Mouse (Mus musculus): ENCODE measurements around the gene Ntrk1.

Gene Ntrk1

DNA sequence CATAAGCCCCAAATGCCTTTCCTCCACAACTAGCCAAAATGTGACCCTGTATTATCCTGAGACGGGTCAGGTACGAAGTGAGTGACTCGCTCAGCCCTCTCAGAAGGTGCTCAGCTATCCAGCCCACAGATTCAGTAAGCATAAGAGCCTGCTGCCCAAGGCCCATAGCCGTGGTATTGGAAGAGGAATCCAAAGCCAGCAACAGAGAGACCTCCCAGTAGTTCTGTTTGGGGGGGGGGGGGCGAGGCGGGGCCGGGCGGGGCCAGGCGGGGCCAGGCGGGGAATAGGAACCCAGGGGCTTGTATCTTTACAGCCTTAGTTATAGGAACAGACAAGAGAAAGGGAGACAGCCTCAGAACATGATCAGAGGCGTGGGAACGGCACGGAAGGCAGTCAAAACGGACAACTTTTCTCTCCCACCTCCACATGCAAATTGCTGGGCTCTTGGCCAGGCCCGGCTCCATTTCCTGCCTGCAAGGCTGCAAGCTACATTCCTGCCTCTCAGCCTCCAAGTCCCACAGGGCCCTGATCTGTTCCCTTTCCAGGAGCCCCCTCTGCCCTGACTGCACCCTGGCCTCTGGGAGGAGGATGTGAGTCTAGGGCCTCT lies 31.2 kb downstream of the Ntrk1 start:
- in situ Hi-C loops (cut with MboI; ENCODE audit: low pct_unique_long_range_greater_than_20kb in 1 of 2, low sequenced_read_pairs in 2 of 2, unreplicated experiment in 1 of 2) = no loop called here

- in situ Hi-C loops (cut with MboI; ENCODE audit: low pct_unique_long_range_greater_than_20kb in 1 of 2, low sequenced_read_pairs in 2 of 2, unreplicated experiment in 1 of 2) = no loop called here
Measured at GRCm38 (mm10) chr3:87763202-87763601, 31.8 kb downstream of the Ntrk1 start.

DNA sequence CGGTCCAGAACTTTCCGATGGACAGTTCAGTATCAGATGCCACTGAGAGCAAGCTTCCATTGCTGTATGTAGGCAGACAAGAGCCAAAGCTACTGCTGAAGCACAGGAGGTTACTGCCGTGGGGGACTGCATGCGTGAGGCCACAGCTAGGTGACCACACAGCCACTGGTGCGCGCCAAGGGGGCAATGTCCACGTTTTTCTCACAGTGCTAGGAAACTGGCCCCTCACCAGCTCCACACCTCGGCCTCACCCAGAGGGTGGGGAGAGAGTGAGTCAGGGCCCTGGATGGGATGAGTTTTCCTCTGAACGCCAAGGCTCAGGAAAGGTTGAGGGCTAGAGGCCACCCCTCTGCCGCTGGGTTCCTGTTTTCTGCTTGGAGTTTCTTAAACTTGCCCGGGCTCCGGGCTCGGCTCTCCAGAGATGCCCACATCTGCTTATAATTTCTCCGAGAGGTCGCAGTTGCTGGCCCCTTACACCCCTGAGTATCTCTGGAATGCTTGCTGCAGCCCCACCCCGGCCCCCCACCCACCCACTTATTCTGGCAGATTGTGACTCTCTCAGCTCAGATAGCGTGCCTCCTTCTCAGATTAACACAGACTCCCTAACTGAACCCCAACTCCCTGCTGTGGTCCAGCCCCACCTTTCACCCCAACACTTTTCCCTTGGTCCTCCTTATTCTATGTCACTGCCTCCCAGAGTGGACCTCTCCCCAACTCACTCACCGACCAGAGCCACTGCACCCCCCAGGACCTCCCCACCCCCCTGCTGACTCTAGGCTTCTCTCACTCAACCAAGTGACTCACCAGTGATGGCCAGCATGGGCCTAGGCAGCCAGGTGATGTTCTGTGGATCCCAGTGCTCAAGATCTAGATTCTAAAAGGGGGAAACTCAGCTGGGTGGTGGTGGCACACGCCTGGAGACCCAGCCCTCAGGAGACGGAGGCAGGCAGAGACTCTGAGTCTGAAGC lies 33.3 kb downstream of the Ntrk1 start:
- in situ Hi-C loops (cut with MboI; ENCODE audit: low pct_unique_long_range_greater_than_20kb in 1 of 2, low sequenced_read_pairs in 2 of 2, unreplicated experiment in 1 of 2) = no loop called here

- in situ Hi-C loops (cut with MboI; ENCODE audit: low pct_unique_long_range_greater_than_20kb in 1 of 2, low sequenced_read_pairs in 2 of 2, unreplicated experiment in 1 of 2) = no loop called here
Measured at GRCm38 (mm10) chr3:87758641-87759040, 36.3 kb downstream of the Ntrk1 start.

GRCm38 (mm10) chr3:87756488-87756887 lies 38.5 kb downstream of the Ntrk1 start:
- in situ Hi-C loops (cut with MboI; ENCODE audit: low pct_unique_long_range_greater_than_20kb in 1 of 2, low sequenced_read_pairs in 2 of 2, unreplicated experiment in 1 of 2) = no loop called here

DNA sequence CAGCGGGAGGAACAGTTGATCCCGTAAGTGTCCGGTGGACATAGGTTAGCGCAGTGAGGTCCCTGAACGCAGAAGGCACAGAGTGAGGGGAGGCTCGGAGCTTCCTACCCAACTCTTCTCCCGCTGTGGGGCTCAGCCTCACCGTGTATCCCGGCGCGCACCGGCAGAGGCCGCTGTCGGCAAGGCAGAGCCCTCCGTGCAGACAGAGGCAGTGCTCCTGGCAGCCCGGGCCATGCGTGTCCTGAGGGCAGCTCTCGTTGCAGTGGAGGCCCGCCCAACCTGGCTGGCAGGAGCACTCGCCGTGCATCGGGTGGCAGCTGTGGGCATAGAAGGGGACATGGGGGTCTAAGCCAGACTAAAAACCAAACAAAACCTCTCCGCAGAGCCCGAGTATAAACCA lies 39.0 kb downstream of the Ntrk1 start:
- in situ Hi-C loops (cut with MboI; ENCODE audit: low pct_unique_long_range_greater_than_20kb in 1 of 2, low sequenced_read_pairs in 2 of 2, unreplicated experiment in 1 of 2) = no loop called here

GRCm38 (mm10) chr3:87753829-87754228 lies 41.1 kb downstream of the Ntrk1 start:
- in situ Hi-C loops (cut with MboI; ENCODE audit: low pct_unique_long_range_greater_than_20kb in 1 of 2, low sequenced_read_pairs in 2 of 2, unreplicated experiment in 1 of 2) = no loop called here

- in situ Hi-C loops (cut with MboI; ENCODE audit: low pct_unique_long_range_greater_than_20kb in 1 of 2, low sequenced_read_pairs in 2 of 2, unreplicated experiment in 1 of 2) = no loop called here
Measured at GRCm38 (mm10) chr3:87752567-87752966, 42.4 kb downstream of the Ntrk1 start.

- in situ Hi-C loops (cut with MboI; ENCODE audit: low pct_unique_long_range_greater_than_20kb in 1 of 2, low sequenced_read_pairs in 2 of 2, unreplicated experiment in 1 of 2) = no loop called here
Measured at GRCm38 (mm10) chr3:87749977-87750376, 45.0 kb downstream of the Ntrk1 start.

DNA sequence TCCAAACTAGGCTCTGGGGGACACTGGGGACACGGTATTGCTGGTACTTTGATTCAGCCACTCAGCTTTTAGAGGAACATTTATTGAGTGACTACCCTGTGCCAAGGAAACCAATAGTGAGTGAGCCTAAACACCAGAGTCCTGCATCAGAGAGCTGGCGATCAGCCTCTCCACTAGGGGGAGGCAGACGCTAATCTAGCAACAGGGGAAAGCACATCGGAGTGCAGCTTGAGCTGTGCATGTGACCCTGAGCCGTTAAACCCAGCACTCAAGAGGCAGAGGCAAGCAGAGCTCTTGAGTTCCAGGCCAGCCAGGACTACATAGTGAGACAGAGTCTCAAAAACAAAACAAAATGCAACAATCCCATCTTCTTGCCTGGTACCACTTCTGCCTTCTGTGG lies 45.9 kb downstream of the Ntrk1 start:
- in situ Hi-C loops (cut with MboI; ENCODE audit: low pct_unique_long_range_greater_than_20kb in 1 of 2, low sequenced_read_pairs in 2 of 2, unreplicated experiment in 1 of 2) = no loop called here

- in situ Hi-C loops (cut with MboI; ENCODE audit: low pct_unique_long_range_greater_than_20kb in 1 of 2, low sequenced_read_pairs in 2 of 2, unreplicated experiment in 1 of 2) = no loop called here
Measured at GRCm38 (mm10) chr3:87748431-87748830, 46.5 kb downstream of the Ntrk1 start, which contains the start of gene Lrrc71. TSS of gene Lrrc71 (minus strand) at chr3:87748625.

DNA sequence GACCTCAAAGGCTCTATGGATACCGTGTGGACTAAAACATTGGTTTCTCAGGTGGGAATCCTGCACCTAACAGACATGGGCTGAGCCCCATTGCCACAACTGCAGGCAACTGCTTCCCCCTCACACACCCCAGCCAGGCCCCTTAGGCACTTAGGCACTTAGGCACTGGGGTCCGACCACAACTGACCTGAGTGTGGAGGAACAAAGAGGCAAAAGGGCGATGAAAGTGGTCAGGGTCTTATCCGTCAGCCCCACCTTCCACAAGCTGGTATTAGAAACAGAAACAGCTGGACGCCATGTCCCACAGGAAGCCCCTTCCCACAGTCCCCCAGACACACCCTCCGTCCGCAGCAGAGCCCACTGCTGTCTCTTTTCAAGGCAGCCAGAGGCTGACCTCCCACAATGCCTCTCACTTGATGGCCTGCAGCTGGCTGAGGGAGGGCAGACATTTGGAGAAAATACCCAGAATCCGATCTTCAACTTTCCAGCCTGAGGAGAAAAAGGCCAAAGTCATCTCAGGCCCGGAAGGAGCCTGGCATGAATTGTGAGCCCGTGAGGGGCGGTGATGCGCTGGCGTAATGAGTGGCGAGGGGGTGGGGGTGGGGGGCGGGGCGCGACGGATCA lies 49.8 kb downstream of the Ntrk1 start:
- in situ Hi-C loops (cut with MboI; ENCODE audit: low pct_unique_long_range_greater_than_20kb in 1 of 2, low sequenced_read_pairs in 2 of 2, unreplicated experiment in 1 of 2) = no loop called here

DNA sequence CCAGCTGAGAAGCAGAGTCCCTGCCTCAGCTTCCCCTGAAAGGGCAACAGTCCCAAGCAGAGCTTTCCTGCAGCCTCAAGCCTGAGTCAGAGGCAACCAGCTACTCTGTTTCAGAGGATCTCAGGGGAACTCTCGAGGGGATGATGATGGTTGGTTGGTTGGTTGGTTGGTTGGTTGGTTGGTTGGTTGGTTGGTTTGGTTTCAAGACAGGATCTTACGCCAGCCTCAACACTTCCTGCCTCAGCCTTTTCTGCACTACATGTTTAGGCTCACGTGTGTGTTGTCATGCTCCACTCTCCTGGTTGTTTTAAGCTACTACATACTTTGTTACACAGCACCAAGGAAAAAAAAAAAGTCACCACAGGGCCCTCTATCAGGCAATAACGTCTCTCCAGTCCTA lies 51.0 kb downstream of the Ntrk1 start:
- in situ Hi-C loops (cut with MboI; ENCODE audit: low pct_unique_long_range_greater_than_20kb in 1 of 2, low sequenced_read_pairs in 2 of 2, unreplicated experiment in 1 of 2) = no loop called here

DNA sequence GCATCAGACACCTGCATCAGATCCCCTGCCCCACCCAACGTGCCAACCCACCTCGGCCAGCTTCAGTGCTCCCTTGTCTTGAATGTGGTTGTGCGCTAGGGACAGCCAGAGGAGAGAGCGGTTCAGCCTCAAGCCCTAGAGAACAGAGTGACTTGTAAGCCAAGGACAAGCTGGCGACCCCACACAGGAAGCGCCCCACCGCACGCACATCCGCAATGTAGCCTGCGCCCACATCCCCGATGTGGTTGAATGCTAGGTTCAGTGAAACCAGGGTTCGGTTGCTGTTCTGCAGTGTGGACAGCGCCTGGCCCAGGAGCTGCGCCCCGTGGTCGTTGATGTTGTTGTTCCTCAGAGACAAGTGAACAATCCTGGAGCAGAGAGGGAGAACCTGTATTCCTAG lies 52.2 kb downstream of the Ntrk1 start:
- in situ Hi-C loops (cut with MboI; ENCODE audit: low pct_unique_long_range_greater_than_20kb in 1 of 2, low sequenced_read_pairs in 2 of 2, unreplicated experiment in 1 of 2) = no loop called here

GRCm38 (mm10) chr3:87742013-87742412 lies 52.9 kb downstream of the Ntrk1 start:
- in situ Hi-C loops (cut with MboI; ENCODE audit: low pct_unique_long_range_greater_than_20kb in 1 of 2, low sequenced_read_pairs in 2 of 2, unreplicated experiment in 1 of 2) = no loop called here

GRCm38 (mm10) chr3:87738906-87739305 lies 56.1 kb downstream of the Ntrk1 start:
- in situ Hi-C loops (cut with MboI; ENCODE audit: low pct_unique_long_range_greater_than_20kb in 1 of 2, low sequenced_read_pairs in 2 of 2, unreplicated experiment in 1 of 2) = no loop called here

GRCm38 (mm10) chr3:87735335-87735734 lies 59.6 kb downstream of the Ntrk1 start:
- in situ Hi-C loops (cut with MboI; ENCODE audit: low pct_unique_long_range_greater_than_20kb in 1 of 2, low sequenced_read_pairs in 2 of 2, unreplicated experiment in 1 of 2) = no loop called here

GRCm38 (mm10) chr3:87733984-87734761 lies 60.8 kb downstream of the Ntrk1 start:
- in situ Hi-C loops (cut with MboI; ENCODE audit: low pct_unique_long_range_greater_than_20kb in 1 of 2, low sequenced_read_pairs in 2 of 2, unreplicated experiment in 1 of 2) = no loop called here

DNA sequence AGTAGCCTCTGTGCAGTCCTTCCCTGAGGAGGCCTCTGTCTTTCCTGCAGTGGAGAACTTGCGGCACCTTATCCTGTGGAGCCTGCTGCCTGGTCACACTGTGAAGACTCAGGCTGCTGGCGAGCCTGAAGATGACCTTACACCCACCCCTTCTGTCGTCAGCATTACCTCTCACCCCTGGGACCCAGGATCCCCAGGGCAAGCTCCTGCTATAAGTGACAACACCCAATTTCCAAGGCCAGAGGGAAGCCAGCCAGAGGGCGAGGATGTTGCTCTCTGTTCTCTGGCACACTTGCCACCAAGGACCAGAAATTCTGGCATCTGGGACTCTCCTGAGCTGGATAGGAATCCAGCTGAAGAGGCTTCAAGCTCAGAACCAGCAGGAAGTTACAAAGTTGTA lies 61.9 kb downstream of the Ntrk1 start:
- in situ Hi-C loops (cut with MboI; ENCODE audit: low pct_unique_long_range_greater_than_20kb in 1 of 2, low sequenced_read_pairs in 2 of 2, unreplicated experiment in 1 of 2) = no loop called here

All from mouse embryonic stem cell (cell line).